Mouse (Mus musculus): ENCODE results near the gene Hist1h2ba. TPM values are rescaled to one million over a fixed set of nuclear protein-coding genes. Genes with fewer than 3 reads are reported as not detected.

The Hist1h2ba gene
- polyA plus RNA-seq (2015; fragmentation: Nextera tagmentation; extraction: Ambion mirVana) = not detected in 2 replicates

- H3K4me1 ChIP-seq = no peaks in the 10 kb centered on the region
- no peaks in the 10 kb centered on the region for H3K36me3 ChIP-seq (replicated peaks)
- no peaks in the 10 kb centered on the region for H3K9me3 ChIP-seq
- WGBS = 94% methylated on average over 39 of the region's 39 CpGs
- H3K27me3 ChIP-seq (replicated peaks) = no peaks in the 10 kb centered on the region
- no peak within 1 kb of the TSS for H3K4me3 ChIP-seq
- no peak within 1 kb of the TSS for H3K9ac ChIP-seq
- H3K4me2 ChIP-seq = no peak within 1 kb of the TSS
- H3K27ac ChIP-seq = no peak within 1 kb of the TSS
- no peak for ATAC-seq (replicated peaks)
These were observed at the start of gene Hist1h2ba for GRCm38 (mm10) chr13:23933421-23934210. Hist1h2ba (minus strand) TSS chr13:23934156.

GRCm38 (mm10) chr13:23972271-23972670 lies 38.3 kb upstream of the Hist1h2ba start:
- Histone ChIP-seq H3K9me3 (no peaks in the 10 kb centered on the region), H3K27ac (0 out of 2 replicates have a peak overlapping the region, but pooled peaks have one; percentile 8), H3K9ac (no peak overlapping the region), H3K36me3 (replicated peaks) (no peaks in the 10 kb centered on the region), H3K4me2 (no peak overlapping the region), H3K4me3 (no peak overlapping the region), H3K27me3 (replicated peaks) (no peaks in the 10 kb centered on the region), H3K4me1 (0 out of 2 replicates have a peak, but pooled peaks cover 2% of the 10 kb centered on the region)
- ATAC-seq (replicated peaks) = no peak
- 68% methylated on average over 5 of the region's 5 CpGs for WGBS

GRCm38 (mm10) chr13:23971870-23972269 lies 37.9 kb upstream of the Hist1h2ba start:
- Histone ChIP-seq H3K27me3 (replicated peaks) (no peaks in the 10 kb centered on the region), H3K36me3 (replicated peaks) (no peaks in the 10 kb centered on the region), H3K4me1 (0 out of 2 replicates have a peak, but pooled peaks cover 2% of the 10 kb centered on the region), H3K27ac (0 out of 2 replicates have a peak overlapping the region, but pooled peaks have one; percentile 8), H3K9me3 (no peaks in the 10 kb centered on the region), H3K9ac (no peak overlapping the region), H3K4me3 (no peak overlapping the region), H3K4me2 (no peak overlapping the region)
- 0 out of 2 replicates have a peak, but pooled peaks have one; percentile 14 for ATAC-seq (replicated peaks)
- 40% methylated on average over 2 of the region's 2 CpGs for WGBS

- no peak overlapping the region for H3K9ac ChIP-seq
- H3K36me3 ChIP-seq (replicated peaks) = no peaks in the 10 kb centered on the region
- H3K4me2 ChIP-seq = no peak overlapping the region
- ATAC-seq (replicated peaks) = no peak
- 0 out of 2 replicates have a peak, but pooled peaks cover under 1% of the 10 kb centered on the region for H3K4me1 ChIP-seq
- H3K4me3 ChIP-seq = no peak overlapping the region
- 87% methylated on average over 2 of the region's 2 CpGs for WGBS
- H3K9me3 ChIP-seq = no peaks in the 10 kb centered on the region
- H3K27ac ChIP-seq = no peak overlapping the region
- no peaks in the 10 kb centered on the region for H3K27me3 ChIP-seq (replicated peaks)
These were observed 31.0 kb upstream of the Hist1h2ba start for GRCm38 (mm10) chr13:23964909-23965308.

GRCm38 (mm10) chr13:23959776-23960175 lies 25.8 kb upstream of the Hist1h2ba start:
- WGBS = 14% methylated on average over 2 of the region's 2 CpGs

GRCm38 (mm10) chr13:23950928-23951327 lies 17.0 kb upstream of the Hist1h2ba start:
- WGBS = 77% methylated on average over 3 of the region's 3 CpGs
- Histone ChIP-seq H3K36me3 (replicated peaks) (no peaks in the 10 kb centered on the region), H3K4me3 (no peak overlapping the region)

More at GRCm38 (mm10) chr13:23959776-23960175, 25.8 kb upstream of the Hist1h2ba start:
- Histone ChIP-seq H3K4me2 (no peak overlapping the region), H3K9ac (no peak overlapping the region), H3K27me3 (replicated peaks) (no peaks in the 10 kb centered on the region), H3K36me3 (replicated peaks) (no peaks in the 10 kb centered on the region), H3K4me3 (no peak overlapping the region), H3K4me1 (peaks cover 8% of the 10 kb centered on the region; the same call in 1 of the 2 replicates), H3K9me3 (no peaks in the 10 kb centered on the region), H3K27ac (no peak overlapping the region)
- no peak for ATAC-seq (replicated peaks)

GRCm38 (mm10) chr13:23949484-23950246 lies 15.7 kb upstream of the Hist1h2ba start:
- no peak overlapping the region for H3K9ac ChIP-seq
- H3K4me3 ChIP-seq = no peak overlapping the region
- 18% methylated on average over 14 of the region's 14 CpGs for WGBS
- no peaks in the 10 kb centered on the region for H3K36me3 ChIP-seq (replicated peaks)
- no peaks in the 10 kb centered on the region for H3K9me3 ChIP-seq
- peaks cover 4% of the 10 kb centered on the region; the same call in 1 of the 2 replicates for H3K4me1 ChIP-seq
- H3K27me3 ChIP-seq (replicated peaks) = no peaks in the 10 kb centered on the region
- 0 out of 2 replicates have a peak overlapping the region, but pooled peaks have one; percentile 16 for H3K27ac ChIP-seq
- H3K4me2 ChIP-seq = no peak overlapping the region
- ATAC-seq (replicated peaks) = peak; percentile 86

More at GRCm38 (mm10) chr13:23950928-23951327, 17.0 kb upstream of the Hist1h2ba start:
- H3K9ac ChIP-seq = no peak overlapping the region
- no peaks in the 10 kb centered on the region for H3K27me3 ChIP-seq (replicated peaks)
- ATAC-seq (replicated peaks) = no peak
- peaks cover 4% of the 10 kb centered on the region; the same call in 1 of the 2 replicates for H3K4me1 ChIP-seq
- H3K27ac ChIP-seq = no peak overlapping the region
- H3K4me2 ChIP-seq = no peak overlapping the region
- H3K9me3 ChIP-seq = no peaks in the 10 kb centered on the region

- H3K27me3 ChIP-seq (replicated peaks) = no peaks in the 10 kb centered on the region
- no peak overlapping the region for H3K9ac ChIP-seq
- H3K4me2 ChIP-seq = no peak overlapping the region
- no peaks in the 10 kb centered on the region for H3K9me3 ChIP-seq
- ATAC-seq (replicated peaks) = no peak
- peaks cover 4% of the 10 kb centered on the region; the same call in 1 of the 2 replicates for H3K4me1 ChIP-seq
- WGBS = 23% methylated on average over 2 of the region's 2 CpGs
- H3K4me3 ChIP-seq = no peak overlapping the region
- no peak overlapping the region for H3K27ac ChIP-seq
- no peaks in the 10 kb centered on the region for H3K36me3 ChIP-seq (replicated peaks)
These were observed 12.3 kb upstream of the Hist1h2ba start for GRCm38 (mm10) chr13:23946254-23946653.

- no peaks in the 10 kb centered on the region for H3K9me3 ChIP-seq
- no peaks in the 10 kb centered on the region for H3K27me3 ChIP-seq (replicated peaks)
- 53% methylated on average over 2 of the region's 2 CpGs for WGBS
- H3K36me3 ChIP-seq (replicated peaks) = no peaks in the 10 kb centered on the region
- no peak overlapping the region for H3K27ac ChIP-seq
- H3K4me3 ChIP-seq = no peak overlapping the region
- H3K9ac ChIP-seq = no peak overlapping the region
- no peak for ATAC-seq (replicated peaks)
- H3K4me2 ChIP-seq = no peak overlapping the region
- H3K4me1 ChIP-seq = no peaks in the 10 kb centered on the region
These were observed 8.9 kb upstream of the Hist1h2ba start for GRCm38 (mm10) chr13:23942861-23943260.

- no peak overlapping the region for H3K27ac ChIP-seq
- H3K36me3 ChIP-seq (replicated peaks) = no peaks in the 10 kb centered on the region
- H3K4me1 ChIP-seq = no peaks in the 10 kb centered on the region
- no peak for ATAC-seq (replicated peaks)
- no peaks in the 10 kb centered on the region for H3K9me3 ChIP-seq
- no peaks in the 10 kb centered on the region for H3K27me3 ChIP-seq (replicated peaks)
- WGBS = 50% methylated on average over 6 of the region's 6 CpGs
- no peak overlapping the region for H3K4me2 ChIP-seq
- H3K4me3 ChIP-seq = no peak overlapping the region
- H3K9ac ChIP-seq = no peak overlapping the region
These were observed 6.3 kb upstream of the Hist1h2ba start for GRCm38 (mm10) chr13:23940291-23940690.

GRCm38 (mm10) chr13:23938699-23939098 lies 4.7 kb upstream of the Hist1h2ba start:
- Histone ChIP-seq H3K36me3 (replicated peaks) (no peaks in the 10 kb centered on the region), H3K27ac (no peak overlapping the region), H3K4me1 (no peaks in the 10 kb centered on the region), H3K9ac (no peak overlapping the region), H3K9me3 (no peaks in the 10 kb centered on the region), H3K4me2 (no peak overlapping the region), H3K27me3 (replicated peaks) (no peaks in the 10 kb centered on the region), H3K4me3 (no peak overlapping the region)
- WGBS = 91% methylated on average over 1 of the region's 1 CpGs
- no peak for ATAC-seq (replicated peaks)

- WGBS = 94% methylated on average over 10 of the region's 10 CpGs
- no peaks in the 10 kb centered on the region for H3K9me3 ChIP-seq
- no peak for ATAC-seq (replicated peaks)
- no peak within 1 kb of the TSS for H3K9ac ChIP-seq
- H3K36me3 ChIP-seq (replicated peaks) = no peaks in the 10 kb centered on the region
- H3K27me3 ChIP-seq (replicated peaks) = no peaks in the 10 kb centered on the region
- H3K4me3 ChIP-seq = no peak within 1 kb of the TSS
- H3K4me1 ChIP-seq = no peaks in the 10 kb centered on the region
- no peak within 1 kb of the TSS for H3K4me2 ChIP-seq
- no peak within 1 kb of the TSS for H3K27ac ChIP-seq
These were observed 210 bp upstream of the Hist1h2ba start, which contains the start of gene Hist1h2aa for GRCm38 (mm10) chr13:23934211-23934520. Hist1h2aa (plus strand) TSS chr13:23934462.
